Mouse (Mus musculus) induced T-regulatory cell, adult 2 months (primary cell): Measurements from ENCODE around the gene Fam83f.
"Not testable (repeated sequence)": the region's sequence is repeated elsewhere in the genome, so short reads cannot be mapped to it uniquely, and the experiment has no call there.

Experiments used
- DNase-seq: peaks from one replicate; pipeline ENCODE4 v3.0.0-alpha.2; 2012; ENCODE audit warnings: low read depth

The Fam83f gene

DNA sequence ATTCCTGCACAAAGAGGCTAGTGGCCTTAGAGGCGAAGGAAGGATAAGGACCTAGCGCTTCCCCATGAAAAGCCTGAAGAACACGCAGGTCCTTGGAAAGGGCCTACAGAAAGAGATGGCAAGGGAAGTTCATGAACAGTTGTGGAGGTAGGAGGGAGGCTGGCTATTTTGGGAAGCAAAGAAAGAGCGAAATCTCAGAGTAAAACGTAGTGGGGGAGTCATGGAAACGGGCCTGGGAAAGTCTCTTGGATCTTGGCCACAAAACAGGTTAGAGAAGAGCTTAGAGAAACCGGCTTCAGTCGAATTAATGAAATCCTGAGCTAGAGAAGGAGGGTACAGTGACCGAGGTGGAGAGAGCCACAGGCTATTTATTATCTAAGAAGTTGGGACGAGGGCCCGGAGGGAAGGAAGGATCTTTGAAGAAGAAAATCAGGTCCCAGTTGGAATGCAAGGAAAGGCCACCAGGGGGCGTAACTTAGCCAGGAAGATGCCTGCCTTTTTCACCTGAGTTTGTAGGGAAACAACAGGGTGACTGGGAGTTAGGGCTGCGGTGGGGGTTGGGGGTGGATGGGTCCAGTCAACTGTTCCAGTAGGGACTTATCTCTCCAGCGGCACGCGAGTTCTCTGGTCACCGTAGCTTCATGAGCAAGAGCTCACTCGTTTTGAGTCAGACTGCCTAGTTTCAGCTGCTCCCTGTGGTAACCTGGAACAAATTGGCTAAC, 34.3 kb downstream of the Fam83f start:
- DNase-seq: peak; percentile 89

DNA sequence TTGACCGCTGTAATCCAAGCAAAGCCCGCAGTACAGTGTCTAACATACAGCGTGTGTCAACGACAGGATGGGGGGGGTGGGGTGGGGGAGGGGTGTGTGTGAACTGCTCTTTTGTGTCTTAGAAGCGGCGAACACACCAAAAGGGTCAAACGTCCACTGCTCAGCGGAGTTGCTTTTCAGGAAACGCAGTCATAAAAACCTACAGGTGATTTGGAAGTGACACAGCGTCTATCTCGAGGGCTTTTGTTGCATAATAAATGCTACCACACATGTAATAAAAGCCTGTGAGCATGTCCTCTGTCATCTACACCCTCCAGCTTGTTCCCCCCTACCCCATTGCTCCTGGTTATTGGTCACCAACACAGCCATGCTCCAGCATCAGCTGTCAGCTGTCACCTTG, 34.9 kb downstream of the Fam83f start:
- no peak for DNase-seq

DNA sequence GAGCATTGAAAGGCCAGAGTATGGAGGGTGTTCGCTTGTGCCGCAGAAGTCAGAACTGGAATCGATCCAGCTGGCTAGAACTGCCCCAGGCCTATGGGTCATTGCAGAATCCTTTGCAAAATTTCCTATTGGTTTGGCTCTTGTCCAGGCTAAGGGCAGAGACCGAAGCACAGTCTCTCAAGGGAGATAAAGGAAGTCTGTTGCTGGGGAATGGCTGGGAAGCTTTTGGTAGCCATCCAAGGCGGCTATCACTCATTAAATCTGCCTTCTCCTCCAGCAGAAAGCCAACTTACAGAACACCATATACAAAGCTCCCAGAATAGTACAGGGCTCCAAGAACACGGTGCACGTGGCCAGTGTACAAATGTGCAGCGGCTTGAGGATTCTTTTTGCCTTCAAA, 35.4 kb downstream of the Fam83f start:
- DNase-seq: no peak

DNA sequence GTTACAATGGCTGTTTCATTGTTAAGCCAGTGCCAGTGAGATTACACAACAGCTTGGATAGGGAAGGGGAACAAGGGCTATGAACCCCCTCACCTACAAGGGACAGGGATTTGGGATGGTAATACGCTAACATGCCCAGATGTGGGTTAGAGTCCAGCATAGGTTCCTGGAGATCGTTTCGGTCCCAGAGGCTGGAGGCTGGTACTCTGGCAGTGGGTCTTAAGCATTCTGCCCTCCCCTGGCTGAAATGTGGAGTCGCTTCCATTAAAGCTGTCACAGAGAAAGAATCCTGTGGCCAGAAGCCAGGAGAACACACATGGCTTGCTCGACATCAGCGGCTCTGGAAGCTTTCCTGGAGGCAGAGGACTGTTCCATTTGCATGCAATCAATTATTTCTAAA, 37.9 kb downstream of the Fam83f start:
- DNase-seq: no peak

DNA sequence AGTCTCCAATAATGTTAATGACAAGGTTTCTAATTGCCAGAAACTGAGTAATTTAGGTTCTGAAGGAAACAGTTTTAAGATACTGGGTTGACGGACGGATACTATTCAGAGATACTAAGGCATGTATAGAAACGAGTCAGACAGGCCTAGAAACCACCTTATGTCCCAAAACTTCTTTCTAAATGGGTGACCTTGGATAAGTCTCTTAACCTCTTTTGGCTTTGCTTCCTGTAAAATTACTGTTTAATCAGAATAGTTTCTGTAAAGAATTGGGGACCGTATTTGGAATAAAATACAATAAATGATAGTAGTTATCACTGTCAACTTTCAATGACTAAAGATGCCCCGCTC, 38.6 kb downstream of the Fam83f start:
- no peak for DNase-seq

DNA sequence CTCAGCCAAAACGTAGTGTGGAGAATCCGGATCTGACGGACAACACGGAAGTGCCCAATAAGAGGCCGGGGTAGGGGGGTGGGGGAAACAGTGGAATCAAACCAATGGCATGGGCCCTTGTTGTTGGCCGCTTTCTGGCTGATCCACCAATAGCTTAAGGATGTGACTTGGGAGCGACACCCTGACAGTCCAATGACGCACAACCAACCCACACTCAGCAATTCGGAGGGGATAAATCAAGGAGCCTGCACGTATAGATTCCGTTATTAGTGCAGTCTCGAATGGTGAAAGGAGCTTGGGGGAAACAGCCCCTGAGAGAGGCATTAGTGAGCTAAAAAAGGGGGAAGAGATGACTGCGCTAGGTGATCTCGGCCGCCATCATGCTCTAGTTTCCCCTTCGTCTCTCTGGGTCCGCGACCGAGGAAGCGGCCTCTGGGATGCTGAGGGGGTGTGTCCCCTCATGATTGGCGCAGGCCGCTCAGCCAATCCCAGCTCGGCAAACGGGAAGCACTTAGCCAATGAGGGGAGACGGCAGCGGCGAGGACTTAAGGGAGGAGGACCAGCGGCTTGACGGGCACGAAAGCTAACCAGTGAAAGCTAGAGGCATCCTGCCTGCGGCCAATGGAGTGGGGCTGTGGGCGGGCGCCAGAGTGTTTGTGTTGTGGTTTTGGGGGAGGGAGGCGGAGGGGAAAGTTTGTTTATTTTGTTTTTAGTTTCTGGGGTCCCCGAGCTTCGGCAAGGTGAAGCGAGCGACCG, 39.1 kb downstream of the Fam83f start, which contains the start of gene Tnrc6b:
Gene Tnrc6b, plus strand, starts transcription at position 706 of the 756 bp plus-strand sequence.
- DNase-seq: peak; percentile 99

DNA sequence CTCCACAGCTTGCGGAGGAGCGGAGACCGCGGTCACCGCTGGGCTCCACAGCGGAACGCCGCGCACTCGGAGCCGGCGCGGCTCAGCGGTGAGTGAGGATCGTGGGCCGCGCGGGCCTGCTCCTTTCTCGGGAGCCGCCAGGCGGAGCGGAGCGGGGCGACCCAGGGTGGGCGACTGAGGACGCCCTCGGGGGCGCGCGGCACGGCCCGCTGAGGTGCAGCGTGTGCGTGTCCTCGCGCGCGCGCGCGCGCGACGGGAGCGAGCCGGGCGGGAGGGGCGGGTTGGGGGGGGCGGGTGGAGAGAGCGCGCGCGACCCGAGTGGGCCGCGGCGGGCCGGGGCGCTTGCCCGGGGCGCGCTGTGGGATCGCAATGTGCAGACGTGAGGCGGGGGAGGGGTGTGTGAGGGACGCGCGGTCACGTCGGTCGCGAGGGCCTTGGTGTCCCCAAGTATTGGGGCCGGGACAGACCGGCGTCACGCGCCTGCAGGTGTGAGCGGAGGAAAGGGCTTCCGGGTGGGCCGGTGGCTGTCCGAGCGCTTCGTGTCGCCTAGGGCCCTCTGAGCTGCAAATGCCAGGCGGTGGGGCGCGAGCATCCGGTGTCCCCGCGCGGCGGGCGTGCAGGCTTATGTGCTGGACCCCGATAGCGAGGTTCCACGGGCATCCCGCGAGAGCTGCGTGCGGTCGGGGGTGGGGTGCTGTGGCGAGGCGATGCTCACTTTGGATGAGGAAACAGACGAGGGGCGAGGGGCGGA, 39.9 kb downstream of the Fam83f start:
- peak; percentile 78 for DNase-seq

DNA sequence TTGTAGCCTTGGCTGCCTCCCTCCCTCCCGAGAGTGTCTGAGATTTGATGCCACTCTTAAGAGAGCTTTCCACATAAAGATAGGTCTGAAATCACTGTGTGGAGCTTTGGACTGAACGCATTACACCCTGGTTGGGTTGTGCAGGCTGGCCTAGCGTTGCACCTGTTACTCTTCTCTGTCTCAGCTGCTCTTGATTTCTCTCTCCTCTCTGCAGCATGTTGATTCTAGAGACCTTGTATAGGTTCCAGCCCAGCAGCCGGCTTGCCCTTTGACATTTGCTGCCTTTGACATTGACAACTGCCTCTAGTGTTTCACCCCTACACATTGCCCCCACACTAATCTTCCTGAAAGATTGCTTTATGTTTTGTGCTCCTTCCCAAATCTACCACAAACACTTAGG, 42.7 kb downstream of the Fam83f start:
- DNase-seq: no peak

DNA sequence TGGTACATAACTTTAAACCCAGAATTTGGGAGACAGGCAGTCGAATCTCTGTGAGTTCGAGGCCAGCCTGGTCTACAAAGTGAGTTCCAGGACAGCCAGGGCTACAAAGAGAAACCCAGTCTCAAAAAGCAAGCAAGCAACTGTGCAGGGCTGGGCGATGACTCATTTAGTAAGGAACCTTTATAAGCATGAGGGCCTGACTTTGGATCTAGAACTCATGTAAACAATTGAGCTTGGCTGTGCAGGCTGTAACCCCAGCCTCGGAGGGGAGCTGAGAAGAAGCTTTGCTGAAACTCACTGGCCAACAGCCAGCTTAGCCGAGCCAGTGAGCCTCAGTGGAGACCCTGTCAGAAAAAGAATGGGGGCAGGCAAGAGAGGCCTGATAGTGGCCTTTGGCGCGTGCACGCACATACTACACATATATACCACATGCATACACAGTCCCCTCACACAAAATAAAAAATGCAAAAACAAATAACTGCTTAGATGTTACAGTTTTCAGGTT, 45.0 kb downstream of the Fam83f start:
- no peak for DNase-seq

DNA sequence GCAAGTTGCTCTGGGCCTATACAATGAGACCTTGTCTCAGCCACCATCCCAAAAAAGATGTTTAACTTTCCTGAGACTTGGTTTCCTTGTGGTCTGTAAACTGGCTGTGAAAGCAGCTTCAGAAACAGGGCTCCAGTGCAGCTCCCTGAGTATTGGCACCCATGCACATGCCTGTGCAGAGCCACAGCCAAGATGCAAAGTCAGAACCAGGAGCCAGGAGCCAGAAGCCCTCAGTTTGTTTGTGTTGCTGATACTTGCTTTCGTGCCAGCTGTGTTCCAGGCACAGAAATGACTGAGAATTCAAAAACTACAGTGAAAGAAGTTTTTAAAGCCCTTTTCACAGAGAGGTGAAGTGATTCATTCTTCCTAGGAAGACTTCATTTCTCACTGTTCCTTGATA, 45.8 kb downstream of the Fam83f start:
- DNase-seq: no peak

DNA sequence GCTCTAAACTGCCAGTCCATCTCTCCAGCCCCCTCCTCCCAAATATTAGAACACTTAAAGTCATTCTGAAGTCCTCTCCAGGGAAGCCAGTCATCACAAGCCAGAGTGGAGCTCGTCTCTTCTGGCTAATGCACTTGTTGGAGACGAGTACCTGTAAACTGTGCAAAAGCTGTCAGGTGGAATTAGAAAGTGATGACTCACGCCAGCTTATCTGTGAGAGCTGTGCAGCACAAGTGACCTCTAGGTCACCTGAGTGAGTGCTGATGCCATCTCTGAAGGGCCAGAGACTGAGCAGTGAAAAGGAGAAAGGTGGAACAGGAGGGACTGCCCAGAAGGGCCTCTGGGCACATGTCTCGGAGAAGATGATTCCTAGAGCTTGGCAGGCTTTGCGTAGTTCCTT, 48.6 kb downstream of the Fam83f start:
- no peak for DNase-seq

DNA sequence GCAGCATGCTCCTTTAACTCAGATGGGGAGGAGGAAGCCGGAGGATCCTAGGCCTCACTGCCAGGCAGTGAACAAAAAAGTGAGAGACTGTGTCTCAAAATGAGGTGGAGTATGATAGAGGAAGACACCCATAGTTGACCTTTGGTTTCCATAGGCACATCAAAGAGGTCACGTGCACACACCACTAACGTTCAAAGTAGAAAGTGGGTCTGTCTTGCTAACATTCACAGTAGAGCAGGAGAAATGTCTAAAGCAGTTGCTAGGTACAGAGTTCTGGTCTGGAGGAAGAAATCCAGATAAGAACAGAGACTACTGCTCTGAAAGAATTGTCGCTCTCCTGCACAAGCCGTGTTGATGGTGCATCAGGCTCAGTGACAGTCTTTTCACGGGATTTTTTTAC, 50.2 kb downstream of the Fam83f start:
- DNase-seq: peak; percentile 49

DNA sequence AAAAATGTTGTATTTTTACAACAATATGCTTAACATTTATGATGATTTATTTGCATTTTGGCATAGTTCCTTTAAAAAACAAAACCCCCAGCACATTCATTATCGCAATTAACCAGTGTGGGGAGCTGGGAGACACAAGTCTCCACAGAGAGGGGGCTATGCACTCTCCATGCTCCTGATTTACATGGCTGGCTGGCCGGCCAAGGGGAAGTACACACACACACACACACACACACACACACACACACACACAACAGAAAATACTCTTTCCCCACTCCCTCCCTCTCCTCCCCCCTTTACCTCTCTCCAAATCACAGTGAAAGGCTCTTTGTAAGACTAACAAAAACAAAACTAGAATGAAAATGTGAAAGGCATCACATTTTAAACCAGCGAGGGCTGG, 50.7 kb downstream of the Fam83f start:
- DNase-seq: no peak

DNA sequence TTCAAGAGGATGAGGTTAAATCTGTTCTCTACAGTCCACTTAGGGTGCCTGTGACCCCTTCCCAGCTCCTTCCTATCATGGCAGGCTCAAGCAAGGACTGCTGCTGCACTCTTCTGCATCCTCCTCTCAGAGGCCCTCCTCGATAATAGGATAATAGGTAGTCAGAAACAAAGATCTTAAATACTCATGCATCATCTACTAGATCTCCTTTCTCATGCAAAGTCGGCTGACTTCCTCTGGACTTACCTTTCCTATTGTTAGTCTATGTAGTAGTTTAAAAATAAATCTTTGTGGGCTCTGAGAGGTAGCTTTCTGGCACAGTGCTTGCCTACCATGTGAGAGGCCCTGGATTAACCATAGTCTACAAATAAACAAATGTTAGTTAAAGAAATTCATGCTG, 57.8 kb downstream of the Fam83f start:
- no peak for DNase-seq

DNA sequence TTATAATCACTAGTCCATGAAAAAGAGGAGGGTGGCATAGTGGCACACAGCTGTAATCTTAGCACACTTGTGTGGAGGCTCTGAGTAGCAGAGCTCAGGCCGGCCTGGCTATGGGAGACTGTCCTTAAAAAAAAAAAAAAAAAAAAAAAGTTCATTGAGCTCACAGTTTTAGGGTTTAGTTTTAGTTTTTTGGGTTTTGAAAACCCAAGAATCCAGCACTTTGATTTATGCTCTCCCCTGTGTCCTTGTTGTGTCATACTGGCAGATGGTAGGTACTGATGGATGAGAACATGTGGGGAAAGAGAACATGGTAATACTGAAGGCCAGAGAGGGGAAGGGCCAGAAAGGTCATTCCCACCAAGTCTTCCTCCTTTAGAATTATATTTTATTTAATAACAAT, 59.4 kb downstream of the Fam83f start:
- no peak for DNase-seq

DNA sequence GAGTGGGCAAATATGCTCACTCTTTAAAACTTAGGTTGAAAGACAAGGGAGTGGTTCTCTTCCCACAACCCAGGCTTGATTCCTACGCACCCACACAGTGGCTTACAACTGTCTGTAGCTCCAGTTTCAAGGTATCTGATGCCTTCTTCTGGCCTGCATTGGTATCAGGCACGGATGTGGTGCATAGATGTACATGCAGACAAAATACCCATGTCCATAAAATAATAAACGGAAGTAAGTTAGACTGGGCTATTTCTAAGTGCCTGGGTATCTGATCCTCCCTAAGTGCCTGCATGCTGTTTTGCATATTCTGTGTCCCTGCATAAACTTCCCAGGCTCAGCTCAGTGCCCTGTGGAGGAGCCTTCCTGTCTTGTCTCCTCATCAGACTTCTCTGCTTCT, 59.9 kb downstream of the Fam83f start:
- no peak for DNase-seq

DNA sequence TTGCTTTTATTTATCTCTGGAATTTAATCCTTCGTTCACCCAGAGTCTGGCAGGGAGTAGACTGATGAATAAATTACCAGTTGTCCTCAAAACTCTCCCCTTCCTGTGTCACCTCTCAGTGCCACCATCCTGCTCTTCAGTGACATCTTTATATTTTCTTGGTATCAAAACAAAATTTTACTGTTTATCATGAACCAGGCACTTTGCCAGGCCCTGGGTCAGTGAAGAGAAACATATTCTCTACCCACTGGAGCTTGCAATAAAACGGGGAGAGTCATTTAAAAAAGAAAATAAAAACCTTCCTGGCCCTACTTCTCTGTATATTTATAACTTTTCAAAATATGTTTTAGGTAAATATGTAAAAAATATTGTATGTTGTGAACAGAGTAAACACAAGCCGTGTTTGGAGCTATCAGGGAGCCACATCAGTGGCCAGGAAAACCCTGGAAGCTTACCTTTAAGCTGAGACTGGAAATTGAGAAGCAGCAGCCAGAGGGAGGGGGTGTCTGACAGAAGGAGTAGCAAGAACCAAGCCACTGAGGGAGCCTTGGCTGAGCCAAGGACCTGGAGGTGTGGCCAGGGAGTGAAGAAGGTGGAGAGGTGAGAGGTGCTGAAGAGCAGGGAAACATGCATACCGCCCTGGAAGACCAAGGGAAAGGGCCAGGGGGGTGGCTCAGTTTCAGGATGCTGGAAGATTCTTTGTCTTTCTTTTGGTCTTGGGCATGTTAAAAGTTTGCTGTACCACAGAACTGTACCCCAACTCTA, 60.8 kb downstream of the Fam83f start:
- DNase-seq: no peak

DNA sequence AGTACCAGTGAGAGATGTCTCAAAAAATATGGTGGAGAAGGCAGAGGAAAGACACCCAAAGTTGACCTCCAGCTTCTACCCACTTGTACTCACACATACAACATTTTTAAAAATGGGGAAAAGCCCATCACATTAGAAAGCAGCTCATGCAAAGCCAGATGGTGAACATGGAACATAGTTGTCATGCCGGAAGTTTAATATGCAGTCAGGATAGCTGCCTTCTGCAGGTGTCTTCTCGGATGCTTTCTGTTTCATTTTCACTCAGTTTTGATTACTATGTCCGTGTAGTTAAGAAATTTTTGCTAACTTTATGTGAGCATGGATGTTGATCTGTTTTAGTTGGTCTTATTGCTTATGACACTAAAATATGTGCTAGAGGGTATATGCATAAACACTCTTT, 63.7 kb downstream of the Fam83f start:
- DNase-seq: peak; percentile 89

DNA sequence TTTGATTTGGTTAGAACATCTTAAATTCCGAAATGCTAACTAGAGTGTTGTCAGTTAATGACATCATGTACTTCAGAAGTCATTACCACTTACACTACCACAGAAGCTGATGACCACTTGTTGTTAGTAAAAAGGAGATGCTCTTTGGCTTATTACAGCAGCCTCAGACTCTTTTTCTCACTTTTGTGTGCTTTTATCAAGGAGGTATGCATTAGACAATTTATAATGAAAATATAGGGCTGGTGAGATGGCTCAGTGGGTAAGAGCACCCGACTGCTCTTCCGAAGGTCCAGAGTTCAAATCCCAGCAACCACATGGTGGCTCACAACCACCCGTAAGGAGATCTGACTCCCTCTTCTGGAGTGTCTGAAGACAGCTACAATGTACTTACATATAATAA, 64.1 kb downstream of the Fam83f start:
- DNase-seq: not testable (repeated sequence)

DNA sequence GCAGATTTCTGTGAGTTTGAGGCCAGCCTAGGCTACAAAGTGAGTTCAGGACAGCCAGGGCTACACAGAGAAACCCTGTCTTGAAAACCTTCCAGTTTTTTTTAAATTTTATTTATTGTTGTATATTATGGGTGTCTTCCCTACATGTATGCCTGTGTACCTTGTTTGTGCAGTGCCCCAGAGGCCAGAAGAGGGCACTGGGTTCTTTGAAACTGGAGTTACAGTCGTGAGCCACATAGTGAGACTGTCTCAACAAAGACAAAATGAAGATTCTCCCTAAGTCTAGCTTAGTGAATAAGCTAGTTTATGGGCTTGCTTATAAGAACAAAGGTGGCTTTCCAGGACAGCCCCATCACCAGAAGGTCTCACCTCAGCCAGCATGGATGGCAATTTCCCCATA, 64.9 kb downstream of the Fam83f start:
- DNase-seq: peak; percentile 63

DNA sequence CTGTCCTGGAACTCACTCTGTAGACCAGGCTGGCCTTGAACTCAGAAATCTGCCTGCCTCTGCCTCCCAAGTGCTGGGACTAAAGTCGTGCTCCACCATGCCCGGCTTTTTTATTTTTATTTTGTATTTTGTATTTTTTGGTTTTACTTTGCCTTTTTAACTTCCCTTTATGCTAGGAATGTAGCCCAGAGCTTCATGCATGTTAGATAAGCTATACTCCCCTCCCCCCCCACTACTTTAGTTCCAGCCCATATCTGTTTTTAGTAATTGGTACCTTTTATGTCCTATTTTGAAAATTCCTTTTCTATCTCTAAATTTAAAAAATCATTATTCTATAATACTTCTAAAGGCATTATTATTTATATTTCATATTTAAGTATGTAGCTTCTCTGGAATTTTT, 66.6 kb downstream of the Fam83f start:
- DNase-seq: no peak

DNA sequence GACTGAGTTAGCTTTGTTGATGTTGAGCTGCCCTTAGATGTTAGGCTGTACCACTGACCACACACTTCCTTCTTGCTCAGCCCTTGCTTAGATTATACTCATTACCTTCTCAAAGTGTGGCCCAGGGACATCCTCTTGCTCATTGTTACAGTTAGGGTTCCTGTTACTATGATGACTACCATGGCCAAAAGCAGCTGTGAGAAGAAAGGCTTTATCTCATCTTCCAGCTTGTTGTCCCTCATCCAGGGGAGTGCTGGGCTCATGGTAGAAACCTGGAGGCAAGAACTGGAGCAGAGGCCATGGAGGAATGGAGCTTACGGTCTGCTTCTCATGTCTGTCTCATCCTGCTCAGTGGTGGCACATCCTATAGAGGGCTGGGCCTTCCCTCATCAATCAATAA, 68.3 kb downstream of the Fam83f start:
- DNase-seq: peak; percentile 65
